Mouse (Mus musculus) heart, adult 2 months (tissue): Measurements from ENCODE around the gene Glod4. TPM values are rescaled to one million over a fixed set of nuclear protein-coding genes. Genes with fewer than 3 reads are reported as not detected.
A peak's percentile ranks its signal among the peaks of the same experiment; 100 is the strongest.

Experiments
- DNase-seq, 2 experiments: peaks; one replicate each; pipeline ENCODE4 v3.0.0; 2021
- H3K27ac ChIP-seq: fragments of 200-600 bp; 2 replicates; pipeline ENCODE4 v1.8.1; 2022
- H3K27me3 ChIP-seq: fragments of 200-500 bp; 2 replicates; pipeline ENCODE4 v1.6.1; 2012; ENCODE audit warnings: mild to moderate bottlenecking, low read length, inconsistent platforms, mixed read lengths; ENCODE audit not compliant: control insufficient read depth, insufficient read depth
- H3K36me3 ChIP-seq: fragments of 200-500 bp; 2 replicates; pipeline ENCODE4 v1.6.1; 2012; ENCODE audit warnings: low read length, inconsistent platforms; ENCODE audit not compliant: control insufficient read depth, insufficient read depth
- H3K4me1 ChIP-seq: fragments of 200-500 bp; 2 replicates; pipeline ENCODE4 v1.6.1; 2011; ENCODE audit warnings: low read length; ENCODE audit not compliant: control insufficient read depth, insufficient read depth
- H3K4me3 ChIP-seq: fragments of 200-600 bp; 2 replicates; pipeline ENCODE4 v1.8.1; 2022
- H3K79me2 ChIP-seq: fragments of 200-500 bp; replicated peaks from 2 replicates; pipeline ENCODE4 v1.6.1; 2012; ENCODE audit warnings: mild to moderate bottlenecking, inconsistent platforms, low read length, moderate library complexity, mixed read lengths; ENCODE audit not compliant: control insufficient read depth, insufficient read depth
- H3K9ac ChIP-seq: fragments of 200-500 bp; 2 replicates; pipeline ENCODE4 v1.6.1; 2012; ENCODE audit warnings: low read depth, mild to moderate bottlenecking, control low read depth, inconsistent platforms, low read length, mixed read lengths
- CTCF ChIP-seq: fragments of 200-600 bp; IDR thresholded peaks from 2 replicates; pipeline ENCODE4 v1.8.1; 2022; ENCODE audit warnings: antibody characterized with exemption, mild to moderate bottlenecking, moderate library complexity
- EP300 ChIP-seq: fragments of 200-500 bp; IDR thresholded peaks from 2 replicates; pipeline ENCODE4 v1.6.1; 2011; ENCODE audit warnings: low read depth, low read length, control low read depth; ENCODE audit not compliant: insufficient read depth
- POLR2A ChIP-seq: fragments of 200-500 bp; IDR thresholded peaks from 2 replicates; pipeline ENCODE4 v1.6.1; 2011; ENCODE audit warnings: mild to moderate bottlenecking, low read depth, low read length, control low read depth; ENCODE audit not compliant: insufficient read depth
- WGBS: fragments of 180-500 bp; shearing (Covaris S2); methylation state at CpG from one replicate; pipeline ENCODE4 v1.1.7; 2018; 5-methylcytosine and 5-hydroxymethylcytosine counted together
- intact Hi-C: fragments of 180-260 bp; cut with DNase I; formaldehyde crosslinking; loops from one replicate; pipeline ENCODE4 v1.15.1; 2025
- polyA plus RNA-seq: library from polyadenylated mRNA; depleted of rRNA; stranded (reverse); fragments of >200 nt; gene quantifications from 2 replicates; pipeline ENCODE4 v1.2.3, GENCODE M21; 2012
- total RNA-seq, 2 experiments: library from RNA; stranded (reverse); gene quantifications; 2 replicates each; pipeline ENCODE4 v1.2.3; 2021

Gene Glod4
- total and polyA plus RNA-seq, 3 experiments, result 12.0 to 41.5 (median 34.2) TPM

DNA sequence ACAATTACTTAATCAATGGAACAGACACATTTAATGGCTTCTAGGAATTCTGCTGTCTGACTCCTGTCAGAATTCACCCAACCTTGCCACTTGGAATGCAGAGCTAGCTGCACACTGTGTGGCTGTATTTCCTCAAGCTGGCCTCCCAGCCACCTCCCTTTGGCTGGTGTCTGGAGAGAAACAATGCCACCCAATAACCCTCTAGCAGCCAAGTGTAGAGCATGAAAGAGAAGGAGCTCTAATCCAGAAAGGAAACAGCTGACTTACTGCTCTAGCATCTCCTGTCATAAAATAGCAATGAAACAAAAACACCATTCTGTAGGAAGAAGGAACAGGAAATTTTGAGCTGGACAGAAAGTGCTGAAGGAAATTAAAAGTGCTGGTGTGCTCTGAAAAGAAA lies 142.4 kb downstream of the Glod4 start:
- H3K79me2 ChIP-seq, result no peaks in the 10 kb centered on the region
- DNase-seq, result no peak
- peaks cover 10% of the 10 kb centered on the region for H3K36me3 ChIP-seq
- H3K4me3 ChIP-seq, result no peak overlapping the region
- no peak overlapping the region for H3K9ac ChIP-seq
- H3K27me3 ChIP-seq, result no peaks in the 10 kb centered on the region
- peaks cover 19% of the 10 kb centered on the region for H3K4me1 ChIP-seq
- peak overlapping the region; percentile 55 for H3K27ac ChIP-seq
- intact Hi-C loops, result loop anchor here (1.0 kb wide), 1 partner anchor 30 kb away; no protein-coding TSS in a partner anchor
- TF ChIP-seq POLR2A (no peak), CTCF (no peak), EP300 (no peak)

DNA sequence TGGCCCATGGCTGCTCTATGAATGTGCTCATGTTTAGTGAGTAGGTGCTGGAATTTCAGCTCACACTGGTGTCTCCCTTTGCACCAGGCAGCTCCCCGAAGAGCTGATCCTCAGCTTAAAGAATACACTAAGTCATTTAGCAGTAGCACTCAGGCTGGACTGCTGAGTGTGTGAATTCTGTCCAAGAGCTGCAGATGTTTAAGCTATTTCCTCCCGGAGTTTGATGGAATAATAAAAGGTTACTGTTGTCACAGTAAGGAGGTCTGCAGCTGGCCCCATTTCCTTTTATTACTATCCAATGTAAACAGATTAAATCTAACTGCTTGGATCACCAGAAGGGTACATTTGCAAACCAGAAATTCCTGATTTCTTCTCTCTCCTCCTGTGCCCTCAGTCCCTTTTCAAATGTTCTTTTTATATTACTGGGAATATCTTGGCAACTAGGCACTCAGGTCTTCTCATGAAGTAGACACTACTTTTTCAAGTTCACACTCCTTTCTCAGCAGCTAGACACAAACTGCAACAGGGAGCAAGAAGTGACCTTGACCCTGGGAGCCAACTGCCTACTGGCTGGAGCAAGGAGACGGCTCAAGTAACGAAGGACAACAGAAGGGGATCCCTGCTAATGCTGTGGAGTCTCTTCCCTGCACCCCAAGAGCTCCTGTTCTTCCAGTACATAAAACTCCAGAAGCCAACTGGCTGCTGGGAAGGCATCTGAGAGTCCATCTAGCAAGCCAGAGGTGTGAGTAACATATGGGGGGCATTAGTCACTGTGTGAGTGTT lies 144.1 kb downstream of the Glod4 start:
- Histone ChIP-seq H3K27ac (peak overlapping the region; percentile 77), H3K79me2 (no peaks in the 10 kb centered on the region), H3K4me1 (peaks cover 19% of the 10 kb centered on the region), H3K36me3 (peaks cover 10% of the 10 kb centered on the region), H3K4me3 (no peak overlapping the region), H3K9ac (no peak overlapping the region), H3K27me3 (no peaks in the 10 kb centered on the region)
- 47% methylated on average over 4 of the region's 4 CpGs for WGBS
- peak; percentile 29 to 32 for DNase-seq
- TF ChIP-seq CTCF, result no peak
- 0 out of 2 replicates have a peak, but pooled peaks have one; percentile 21 for TF ChIP-seq EP300
- intact Hi-C loops, result loop anchor here (2.0 kb wide), 2 partner anchors 19 to 57 kb away; no protein-coding TSS in a partner anchor

DNA sequence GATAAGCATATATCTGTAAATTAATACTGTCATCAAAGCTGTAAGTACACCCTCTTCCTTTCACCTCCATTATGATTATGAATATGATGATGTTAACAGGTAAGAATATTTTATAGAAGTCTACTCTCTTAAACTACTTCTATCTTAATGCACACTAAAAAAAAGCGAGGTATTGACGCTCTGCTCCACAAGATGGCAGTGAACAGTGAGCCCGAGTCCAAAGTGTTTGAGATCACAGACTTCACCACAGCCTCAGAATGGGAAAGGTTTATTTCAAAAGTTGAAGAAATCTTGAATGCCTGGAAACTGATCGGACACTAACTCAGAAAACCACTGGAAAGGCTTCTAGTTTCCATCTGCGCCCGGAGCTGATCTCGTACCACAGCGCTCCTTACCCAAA lies 149.9 kb downstream of the Glod4 start:
- Histone ChIP-seq H3K27ac (no peak overlapping the region), H3K79me2 (no peaks in the 10 kb centered on the region), H3K4me1 (peaks cover 4% of the 10 kb centered on the region), H3K4me3 (no peak overlapping the region), H3K27me3 (no peaks in the 10 kb centered on the region), H3K9ac (no peak overlapping the region), H3K36me3 (peaks cover 2% of the 10 kb centered on the region)
- no peak for TF ChIP-seq EP300
- peak; percentile 49 for TF ChIP-seq CTCF
- no peak for TF ChIP-seq POLR2A
- no peak for DNase-seq
- intact Hi-C loops, result no loop called here
- WGBS, result 85% methylated on average over 8 of the region's 8 CpGs

DNA sequence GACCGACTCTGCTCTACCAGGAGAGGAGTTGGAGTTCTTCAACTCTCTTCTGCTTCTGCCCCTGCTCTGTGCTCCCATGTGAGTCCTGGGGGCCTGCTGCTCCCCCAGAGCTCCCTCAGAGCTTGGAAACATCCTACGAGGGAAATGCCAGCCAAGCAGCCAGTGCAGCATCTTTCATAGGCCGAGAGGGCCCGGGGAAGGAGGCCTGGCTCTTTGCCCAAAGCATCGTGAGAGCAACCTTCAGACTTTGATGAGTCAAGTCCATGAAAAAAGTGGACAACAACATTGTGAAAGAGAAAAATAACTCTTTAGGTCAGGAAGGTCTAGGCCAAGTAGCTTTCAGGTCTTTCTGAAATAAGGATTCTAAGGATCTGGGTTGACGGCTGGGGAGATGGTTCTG lies 153.7 kb downstream of the Glod4 start:
- 67% methylated on average over 6 of the region's 6 CpGs for whole genome bisulfite sequencing
- no peaks in the 10 kb centered on the region for H3K27me3 ChIP-seq
- no peak overlapping the region for H3K27ac ChIP-seq
- intact Hi-C loops, result loop anchor here (10.0 kb wide), 1 partner anchor 315 kb away; the partner anchor contains the start of gene Timm22
- no peak for DNase-seq
- TF ChIP-seq EP300 (no peak), CTCF (no peak), POLR2A (no peak)
- H3K4me3 ChIP-seq, result no peak overlapping the region
- peaks cover 2% of the 10 kb centered on the region for H3K4me1 ChIP-seq
- no peak overlapping the region for H3K9ac ChIP-seq
- H3K79me2 ChIP-seq, result no peaks in the 10 kb centered on the region
- H3K36me3 ChIP-seq, result no peaks in the 10 kb centered on the region

DNA sequence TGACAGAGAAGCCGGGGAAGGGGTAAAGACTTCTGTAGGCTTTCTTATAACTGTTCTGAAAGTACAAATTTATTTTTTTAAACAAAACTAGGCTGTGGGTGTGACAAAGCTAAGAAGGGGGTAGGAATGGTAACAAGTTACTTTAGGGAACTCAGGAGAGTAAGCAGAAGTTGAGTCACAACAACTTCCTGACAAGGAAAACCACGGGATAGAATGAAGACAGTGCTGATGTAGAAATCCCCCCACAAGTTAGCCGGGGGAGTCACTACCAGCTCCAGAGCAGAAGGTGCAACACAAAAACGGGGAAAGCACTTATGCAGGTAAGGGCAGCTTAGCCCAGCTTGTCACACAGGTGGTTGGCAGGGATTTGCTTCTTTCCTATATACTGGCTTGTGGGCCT lies 155.0 kb downstream of the Glod4 start:
- no peak for TF ChIP-seq CTCF
- H3K79me2 ChIP-seq, result no peaks in the 10 kb centered on the region
- WGBS, result 80% methylated on average over 4 of the region's 4 CpGs
- H3K36me3 ChIP-seq, result no peaks in the 10 kb centered on the region
- no peak for DNase-seq
- no peak overlapping the region for H3K4me3 ChIP-seq
- H3K9ac ChIP-seq, result no peak overlapping the region
- peaks cover 2% of the 10 kb centered on the region for H3K4me1 ChIP-seq
- no peaks in the 10 kb centered on the region for H3K27me3 ChIP-seq
- H3K27ac ChIP-seq, result no peak overlapping the region
- intact Hi-C loops, result loop anchor here (10.0 kb wide), 1 partner anchor 316 kb away; the partner anchor contains the start of gene Timm22

DNA sequence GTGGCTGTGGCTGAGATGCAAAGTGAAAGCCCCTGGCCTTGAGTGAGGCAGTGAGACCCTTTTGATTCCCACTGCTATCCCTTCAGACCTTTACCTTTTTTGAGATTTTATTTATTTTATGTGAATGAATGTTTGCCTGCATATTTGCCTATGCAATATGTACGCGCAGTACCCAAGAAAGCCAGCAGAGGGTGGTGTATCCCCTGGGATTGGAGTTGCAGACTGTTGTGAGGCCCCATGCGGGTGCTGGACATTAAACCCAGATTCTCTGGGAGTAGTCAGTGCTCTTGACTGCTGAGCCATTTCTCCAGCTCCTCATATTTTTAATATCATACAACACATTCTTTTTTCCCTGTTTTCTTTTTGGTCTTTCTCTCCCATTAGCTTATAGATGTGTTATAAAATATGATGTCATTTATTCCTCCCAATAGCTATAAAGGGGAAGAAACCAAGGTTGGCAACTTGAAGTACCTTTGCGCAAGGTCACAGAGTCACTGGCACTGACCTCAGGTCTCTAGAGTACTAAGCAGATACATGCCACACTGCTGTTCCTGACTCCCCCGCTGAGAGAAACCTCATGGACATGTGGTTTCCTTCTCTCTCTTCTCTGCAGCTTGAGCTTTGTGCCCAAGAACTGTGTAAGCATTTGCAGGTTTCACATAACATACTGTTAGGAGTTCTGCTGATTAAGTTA lies 157.5 kb downstream of the Glod4 start:
- intact Hi-C loops, result loop anchor here (1.0 to 10.0 kb wide), 2 partner anchors 81 to 319 kb away; partner anchors contain the start of gene Timm22
- 89% methylated on average over 5 of the region's 5 CpGs for WGBS
- Histone ChIP-seq H3K4me3 (no peak overlapping the region), H3K27me3 (no peaks in the 10 kb centered on the region), H3K79me2 (no peaks in the 10 kb centered on the region), H3K27ac (no peak overlapping the region), H3K4me1 (peaks cover 6% of the 10 kb centered on the region), H3K9ac (no peak overlapping the region), H3K36me3 (no peaks in the 10 kb centered on the region)
- DNase-seq, result peak; percentile 42 to 77
- TF ChIP-seq EP300 (0 out of 2 replicates have a peak, but pooled peaks have one; percentile 46), POLR2A (no peak), CTCF (peak; percentile 90)
